Mouse (Mus musculus): ENCODE data around the gene Stn1. TPM values are rescaled to one million over a fixed set of nuclear protein-coding genes. Genes with fewer than 3 reads are reported as not detected.

Gene Stn1
- total RNA-seq, 2 experiments from 2014 or later: 22.6 to 23.8 TPM

- DNase-seq (ENCODE audit: low spot score in 2 of 2): no peak
- peak overlapping the region; percentile 8; the same call in 1 of the 2 replicates for H3K4me3 ChIP-seq
- H3K27ac ChIP-seq: no peak overlapping the region
- no peak for TF ChIP-seq CTCF (conservative IDR thresholded peaks at IDR 0.05)
Measured at GRCm38 (mm10) chr19:47472881-47473400, 64.4 kb downstream of the Stn1 start.

- no peak overlapping the region for H3K27ac ChIP-seq
- no peak for DNase-seq (ENCODE audit: low spot score in 2 of 2)
- TF ChIP-seq CTCF (conservative IDR thresholded peaks at IDR 0.05): no peak
- no peak overlapping the region for H3K4me3 ChIP-seq
Measured at GRCm38 (mm10) chr19:47471808-47472207, 65.5 kb downstream of the Stn1 start.

GRCm38 (mm10) chr19:47468750-47469149, 68.6 kb downstream of the Stn1 start:
- no peak for TF ChIP-seq CTCF (conservative IDR thresholded peaks at IDR 0.05)

GRCm38 (mm10) chr19:47466775-47467174, 70.5 kb downstream of the Stn1 start:
- H3K27ac ChIP-seq: no peak overlapping the region
- no peak overlapping the region for H3K4me3 ChIP-seq
- TF ChIP-seq CTCF (conservative IDR thresholded peaks at IDR 0.05): peak; percentile 17; the same call in 1 of the 2 replicates
- DNase-seq (ENCODE audit: low spot score in 2 of 2): no peak

More at GRCm38 (mm10) chr19:47468750-47469149, 68.6 kb downstream of the Stn1 start:
- no peak overlapping the region for H3K4me3 ChIP-seq
- no peak overlapping the region for H3K27ac ChIP-seq
- no peak for DNase-seq (ENCODE audit: low spot score in 2 of 2)

- TF ChIP-seq CTCF (conservative IDR thresholded peaks at IDR 0.05): peak; percentile 43
- no peak overlapping the region for H3K4me3 ChIP-seq
- H3K27ac ChIP-seq: no peak overlapping the region
- no peak for DNase-seq (ENCODE audit: low spot score in 2 of 2)
Measured at GRCm38 (mm10) chr19:47465467-47465866, 71.8 kb downstream of the Stn1 start.

- peak within 1 kb of the TSS; percentile 77 for H3K4me3 ChIP-seq
- no peak for TF ChIP-seq CTCF (conservative IDR thresholded peaks at IDR 0.05)
- H3K27ac ChIP-seq: peak within 1 kb of the TSS; percentile 44; the same call in 1 of the 2 replicates
- DNase-seq (ENCODE audit: low spot score in 2 of 2): no peak
Measured at GRCm38 (mm10) chr19:47464304-47465241, 72.7 kb downstream of the Stn1 start, which contains the start of gene Sh3pxd2a. Gene Sh3pxd2a (minus strand): TSS chr19:47464401.

- Histone ChIP-seq H3K4me3 (peak overlapping the region; percentile 77), H3K27ac (peak overlapping the region; percentile 44; the same call in 1 of the 2 replicates)
- TF ChIP-seq CTCF (conservative IDR thresholded peaks at IDR 0.05): peak; percentile 85
- DNase-seq (ENCODE audit: low spot score in 2 of 2): peak; percentile 36 to 62
Measured at GRCm38 (mm10) chr19:47463636-47464303, 73.5 kb downstream of the Stn1 start.

- H3K4me3 ChIP-seq: peak overlapping the region; percentile 77
- H3K27ac ChIP-seq: no peak overlapping the region; the same call in 1 of the 2 replicates
- no peak for DNase-seq (ENCODE audit: low spot score in 2 of 2)
- no peak for TF ChIP-seq CTCF (conservative IDR thresholded peaks at IDR 0.05)
Measured at GRCm38 (mm10) chr19:47463206-47463605, 74.1 kb downstream of the Stn1 start.

GRCm38 (mm10) chr19:47462725-47463124, 74.6 kb downstream of the Stn1 start:
- no peak overlapping the region for H3K27ac ChIP-seq
- peak overlapping the region; percentile 77 for H3K4me3 ChIP-seq
- no peak for DNase-seq (ENCODE audit: low spot score in 2 of 2)
- no peak for TF ChIP-seq CTCF (conservative IDR thresholded peaks at IDR 0.05)

GRCm38 (mm10) chr19:47461838-47462237, 75.5 kb downstream of the Stn1 start:
- peak; percentile 54 for TF ChIP-seq CTCF (conservative IDR thresholded peaks at IDR 0.05)
- no peak overlapping the region for H3K27ac ChIP-seq
- no peak for DNase-seq (ENCODE audit: low spot score in 2 of 2)
- no peak overlapping the region for H3K4me3 ChIP-seq

- TF ChIP-seq CTCF (conservative IDR thresholded peaks at IDR 0.05): no peak
- H3K4me3 ChIP-seq: no peak overlapping the region
- DNase-seq (ENCODE audit: low spot score in 2 of 2): no peak
- no peak overlapping the region for H3K27ac ChIP-seq
Measured at GRCm38 (mm10) chr19:47461386-47461785, 75.9 kb downstream of the Stn1 start.

- no peak overlapping the region for H3K27ac ChIP-seq
- no peak overlapping the region for H3K4me3 ChIP-seq
- no peak for TF ChIP-seq CTCF (conservative IDR thresholded peaks at IDR 0.05)
- no peak for DNase-seq (ENCODE audit: low spot score in 2 of 2)
Measured at GRCm38 (mm10) chr19:47460120-47460960, 77.0 kb downstream of the Stn1 start.
